In genomic region chr10:111388545-111389320, GRCm38 (mm10) we compare ENCODE assay signal across 12 mouse cellular contexts.
DNase-seq lines count a peak whose midpoint lies in the region; ATAC-seq and TF ChIP-seq lines count a peak whose summit lies in the region.
"Had no signal": no experiment of that assay in that cellular context is flagged by ENCODE, and none has a peak within 500 bp of the region (broad histone marks: within the 10 kb centered on the region; RNA-seq: fewer than 3 reads in every experiment).

No protein-coding gene starts in this region.

- H3K27me3 ChIP-seq in hindbrain, embryonic 10.5 days (ENCODE audit: insufficient read depth, poor library complexity, severe bottlenecking), result no peaks in the 10 kb centered on the region
- H3K27me3 ChIP-seq in hindbrain, embryonic 13.5 days, result no peaks in the 10 kb centered on the region
- no peaks in the 10 kb centered on the region for H3K27me3 ChIP-seq in embryonic facial prominence, embryonic 10.5 days (replicated peaks; ENCODE audit: low read depth, poor library complexity, severe bottlenecking)
- H3K27me3 ChIP-seq in hindbrain, embryonic 14.5 days (ENCODE audit: control insufficient read depth, insufficient read depth, low read length), result no peaks in the 10 kb centered on the region
- H3K27me3 ChIP-seq in midbrain, postnatal 0 days (ENCODE audit: insufficient read depth, low read length), result no peaks in the 10 kb centered on the region
- H3K27me3 ChIP-seq: limb, embryonic 13.5 days had no signal

- H3K27ac ChIP-seq in hindbrain, embryonic 10.5 days, result peak overlapping the region; percentile 74
- H3K27ac ChIP-seq in hindbrain, embryonic 13.5 days, result no peak overlapping the region
- H3K27ac ChIP-seq in embryonic facial prominence, embryonic 10.5 days (replicated peaks), result no peak overlapping the region
- H3K27ac ChIP-seq in hindbrain, embryonic 14.5 days, result no peak overlapping the region
- no peak overlapping the region for H3K27ac ChIP-seq in midbrain, postnatal 0 days (ENCODE audit: low read depth, low read length)

- no peak for TF ChIP-seq CTCF in midbrain, postnatal 0 days (IDR thresholded peaks at IDR 0.05)

- peaks cover 17% of the 10 kb centered on the region for H3K4me1 ChIP-seq in hindbrain, embryonic 10.5 days (replicated peaks)
- H3K4me1 ChIP-seq in hindbrain, embryonic 13.5 days (replicated peaks), result peaks cover 12% of the 10 kb centered on the region
- H3K4me1 ChIP-seq in embryonic facial prominence, embryonic 10.5 days, result peaks cover 17% of the 10 kb centered on the region
- 0 out of 2 replicates have a peak, but pooled peaks cover 6% of the 10 kb centered on the region for H3K4me1 ChIP-seq in hindbrain, embryonic 14.5 days (replicated peaks; ENCODE audit: control insufficient read depth, insufficient read depth, low read length)
- H3K4me1 ChIP-seq in midbrain, postnatal 0 days (ENCODE audit: insufficient read depth, low read length), result no peaks in the 10 kb centered on the region

- no peak for ATAC-seq in hindbrain, embryonic 13.5 days (ENCODE audit: low FRiP score)
- ATAC-seq in hindbrain, embryonic 14.5 days (ENCODE audit: low FRiP score), result no peak
- 0 out of 2 replicates have a peak, but pooled peaks have one; percentile 15 for ATAC-seq in midbrain, postnatal 0 days (ENCODE audit: low FRiP score)

- no peak overlapping the region for H3K4me2 ChIP-seq in hindbrain, embryonic 13.5 days
- H3K4me2 ChIP-seq in hindbrain, embryonic 14.5 days (replicated peaks), result peak overlapping the region; percentile 32; the same call in 1 of the 2 replicates
- peak overlapping the region; percentile 47 for H3K4me2 ChIP-seq in midbrain, postnatal 0 days (ENCODE audit: low read depth, low read length, poor library complexity, severe bottlenecking)

- no peaks in the 10 kb centered on the region for H3K9me3 ChIP-seq in hindbrain, embryonic 10.5 days
- H3K9me3 ChIP-seq in hindbrain, embryonic 13.5 days, result 0 out of 2 replicates have a peak, but pooled peaks cover 2% of the 10 kb centered on the region
- H3K9me3 ChIP-seq in embryonic facial prominence, embryonic 10.5 days, result 0 out of 2 replicates have a peak, but pooled peaks cover 3% of the 10 kb centered on the region
- no peaks in the 10 kb centered on the region for H3K9me3 ChIP-seq in hindbrain, embryonic 14.5 days (ENCODE audit: control insufficient read depth, low read length)
- H3K9me3 ChIP-seq in midbrain, postnatal 0 days (ENCODE audit: low read length), result no peaks in the 10 kb centered on the region
- H3K9me3 ChIP-seq: limb, embryonic 13.5 days had no signal

- H3K4me3 ChIP-seq in hindbrain, embryonic 10.5 days, result no peak overlapping the region
- H3K4me3 ChIP-seq in hindbrain, embryonic 13.5 days, result no peak overlapping the region
- H3K4me3 ChIP-seq in embryonic facial prominence, embryonic 10.5 days, result no peak overlapping the region
- no peak overlapping the region for H3K4me3 ChIP-seq in hindbrain, embryonic 14.5 days (replicated peaks; ENCODE audit: low read length)
- peak overlapping the region; percentile 22; the same call in 1 of the 2 replicates for H3K4me3 ChIP-seq in midbrain, postnatal 0 days (ENCODE audit: low read depth, low read length)
- H3K4me3 ChIP-seq: limb, embryonic 13.5 days had no signal

- DNase-seq in hindbrain, embryonic 10.5 days (ENCODE audit: low spot score), result peak; percentile 28
- peak; percentile 12 for DNase-seq in embryonic facial prominence, embryonic 10.5 days (ENCODE audit: low spot score)
- no peak for DNase-seq in hindbrain, embryonic 14.5 days (ENCODE audit: low spot score)
- no peak for DNase-seq in midbrain, postnatal 0 days (ENCODE audit: low spot score)
- no peak for DNase-seq in left cerebral cortex, postnatal 36 days (ENCODE audit: low spot score in 2 of 2)
- DNase-seq in ovary, postnatal 14 days (ENCODE audit: low spot score), result no peak
- DNase-seq: adrenal gland, postnatal 10 days; kidney, adult 11 months; kidney, postnatal 25 days; right cerebral cortex, postnatal 4 days had no signal

- intact Hi-C loops in left cerebral cortex, postnatal 36 days (cut with DNase I), result loop anchor here (5.0 kb wide), 1 partner anchor 34 kb away; no protein-coding TSS in a partner anchor

- H3K36me3 ChIP-seq in hindbrain, embryonic 10.5 days, result no peaks in the 10 kb centered on the region
- no peaks in the 10 kb centered on the region for H3K36me3 ChIP-seq in hindbrain, embryonic 13.5 days
- no peaks in the 10 kb centered on the region for H3K36me3 ChIP-seq in embryonic facial prominence, embryonic 10.5 days (replicated peaks)
- no peaks in the 10 kb centered on the region for H3K36me3 ChIP-seq in hindbrain, embryonic 14.5 days (replicated peaks; ENCODE audit: control insufficient read depth, insufficient read depth)
- H3K36me3 ChIP-seq in midbrain, postnatal 0 days (ENCODE audit: insufficient read depth, low read length), result no peaks in the 10 kb centered on the region
- H3K36me3 ChIP-seq: limb, embryonic 13.5 days had no signal

- no peak overlapping the region for H3K9ac ChIP-seq in hindbrain, embryonic 13.5 days
- H3K9ac ChIP-seq in hindbrain, embryonic 14.5 days, result no peak overlapping the region
- no peak overlapping the region for H3K9ac ChIP-seq in midbrain, postnatal 0 days (replicated peaks; ENCODE audit: low read length, poor library complexity, severe bottlenecking)
- H3K9ac ChIP-seq: limb, embryonic 13.5 days had no signal

- 82% methylated on average over 12 of the region's 12 CpGs for WGBS in hindbrain, embryonic 10.5 days
- 81% methylated on average over 12 of the region's 12 CpGs for WGBS in hindbrain, embryonic 13.5 days
- 81% methylated on average over 12 of the region's 12 CpGs for WGBS in embryonic facial prominence, embryonic 10.5 days
- WGBS in hindbrain, embryonic 14.5 days, result 83% methylated on average over 12 of the region's 12 CpGs
- 73% methylated on average over 12 of the region's 12 CpGs for WGBS in midbrain, postnatal 0 days

Comparison
In these comparisons a context has a peak if more than half of its experiments do, and no peak if none do; other contexts are left out.
1. DNase-seq: peak in hindbrain, embryonic 10.5 days (single experiment) and embryonic facial prominence, embryonic 10.5 days (single experiment); none in hindbrain, embryonic 14.5 days (single experiment), midbrain, postnatal 0 days (single experiment), left cerebral cortex, postnatal 36 days (0 of 2) and ovary, postnatal 14 days (single experiment).